Mouse (Mus musculus) stomach, postnatal 0 days (tissue): ENCODE data around the gene Ccdc174.

Source experiments
- CTCF ChIP-seq: IDR thresholded peaks from 2 replicates; pipeline ENCODE4 v1.5.1; 2016; ENCODE audit warnings: antibody characterized with exemption, low read depth, mild to moderate bottlenecking, moderate library complexity
- EP300 ChIP-seq: optimal IDR thresholded peaks from 2 replicates; pipeline ENCODE3; 2016; ENCODE audit warnings: antibody characterized with exemption

DNA sequence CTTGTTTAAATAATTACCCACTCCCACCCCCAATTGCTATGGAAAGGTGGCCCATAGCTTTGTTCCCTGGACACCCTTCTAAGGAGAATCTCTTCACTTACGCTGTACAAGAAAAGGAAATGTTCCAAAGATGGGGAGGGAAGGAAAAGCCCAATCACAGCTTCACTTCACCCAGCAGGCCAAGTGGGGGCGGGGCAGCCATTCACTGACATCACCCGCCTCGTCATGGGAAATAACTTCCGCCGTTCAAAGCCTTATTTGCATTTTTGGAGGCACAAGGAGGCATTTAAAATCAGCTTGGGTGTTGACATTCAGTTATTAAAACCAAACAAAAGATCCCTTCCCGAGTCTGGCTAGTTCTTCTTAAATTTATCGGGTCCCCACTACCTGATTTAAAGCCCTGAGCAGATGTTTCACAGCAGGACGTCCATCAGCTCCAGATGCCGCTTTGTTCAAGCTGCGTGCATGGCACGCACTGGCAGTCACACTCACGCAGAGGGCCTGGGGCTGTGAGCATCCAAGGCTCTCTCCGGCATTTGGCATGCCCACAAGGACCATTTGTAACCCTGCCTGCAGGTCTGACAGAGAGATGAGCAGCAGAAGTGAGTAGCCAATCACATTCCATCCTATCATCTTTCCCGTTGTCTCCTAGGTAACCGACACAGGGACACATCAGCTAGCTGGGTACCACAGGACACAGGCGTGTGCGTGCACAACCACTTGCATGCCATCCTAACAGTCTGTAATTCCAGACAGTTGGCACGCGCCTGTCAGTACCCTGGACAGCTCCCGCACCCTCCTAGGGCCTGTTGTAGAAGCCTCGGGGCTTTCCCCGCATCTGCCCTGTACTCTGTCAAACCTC, 38.6 kb upstream of the Ccdc174 start:
- TF ChIP-seq CTCF, result no peak
- no peak for TF ChIP-seq EP300
